Mouse (Mus musculus): ENCODE data around the gene Cacna1d. TPM values are rescaled to one million over a fixed set of nuclear protein-coding genes. Genes with fewer than 3 reads are reported as not detected.

Cacna1d gene
- total and polyA plus RNA-seq, 3 experiments, result not detected

DNA sequence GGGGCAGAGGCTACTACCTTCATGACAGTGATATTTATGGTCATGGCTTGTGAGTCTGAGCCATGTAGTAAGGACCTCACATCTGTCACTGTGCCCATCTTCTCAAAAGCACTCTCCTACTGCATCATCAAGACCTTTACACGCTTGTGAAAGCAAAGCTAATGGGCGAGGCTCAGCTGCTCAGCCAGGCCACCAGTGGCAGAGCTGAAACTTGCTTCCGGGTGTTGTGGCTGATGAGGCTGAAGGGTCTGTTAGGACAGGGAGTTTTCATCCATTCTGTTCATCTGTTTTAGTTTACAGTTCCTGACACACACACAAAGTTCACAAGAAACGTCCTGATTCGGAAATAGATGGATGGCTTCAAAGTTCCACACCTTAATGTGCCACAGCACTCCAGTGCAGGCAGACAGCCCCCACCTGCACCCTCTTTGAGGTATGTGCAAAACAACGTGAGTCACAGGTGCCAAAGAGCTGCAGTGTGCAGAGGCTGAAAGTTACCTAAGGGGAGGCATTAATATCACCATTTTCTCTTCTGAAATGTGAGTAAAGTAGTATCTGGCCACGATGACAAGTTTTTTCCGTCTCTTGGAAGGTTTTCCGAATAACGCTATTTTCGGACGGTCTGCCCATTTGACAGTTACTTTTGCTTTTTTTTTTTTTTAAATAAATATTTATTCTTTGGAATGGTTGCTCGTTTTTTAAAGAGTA, 306.7 kb downstream of the Cacna1d start:
- Histone ChIP-seq H3K27ac (ENCODE audit: control insufficient read depth, low read depth, low read length) (no peak overlapping the region), H3K27me3 (ENCODE audit: control insufficient read depth in 1 of 2, insufficient read depth in 2 of 2, low read length in 2 of 2) (peaks cover 10 to 15% of the 10 kb centered on the region in 2 experiments), H3K79me2 (ENCODE audit: control insufficient read depth, insufficient read depth, low read length, poor library complexity) (no peaks in the 10 kb centered on the region), H3K9ac (ENCODE audit: control insufficient read depth, low read depth, low read length, poor library complexity, severe bottlenecking) (no peak overlapping the region), H3K9me3 (replicated peaks; ENCODE audit: insufficient read depth, low read length) (no peaks in the 10 kb centered on the region), H3K4me1 (ENCODE audit: control insufficient read depth in 1 of 2, insufficient read depth in 2 of 2, low read length in 2 of 2) (no peaks in the 10 kb centered on the region), H3K4me3 (ENCODE audit: control insufficient read depth in 1 of 2, insufficient read depth in 1 of 2, low read depth in 2 of 2, low read length in 2 of 2) (no peak overlapping the region), H3K36me3 (ENCODE audit: control insufficient read depth in 1 of 2, insufficient read depth in 2 of 2, low read length in 2 of 2) (no peaks in the 10 kb centered on the region)
- TF ChIP-seq USF2 (IDR thresholded peaks at IDR 0.05; ENCODE audit: borderline replicate concordance in 1 of 2, insufficient read depth in 1 of 2, low read depth in 1 of 2, low read length in 2 of 2), result no peak
- no peak for TF ChIP-seq MYB (IDR thresholded peaks at IDR 0.05; ENCODE audit: low read depth, low read length)
- no peak for TF ChIP-seq POLR2AphosphoS5 (IDR thresholded peaks at IDR 0.05; ENCODE audit: borderline replicate concordance, low read depth, low read length)
- TF ChIP-seq ELF1 (IDR thresholded peaks at IDR 0.05; ENCODE audit: low read depth, low read length), result no peak
- TF ChIP-seq MAX (IDR thresholded peaks at IDR 0.05; ENCODE audit: low read length), result no peak
- no peak for TF ChIP-seq BHLHE40 (IDR thresholded peaks at IDR 0.05; ENCODE audit: borderline replicate concordance, low read depth, low read length)
- TF ChIP-seq NRF1 (IDR thresholded peaks at IDR 0.05; ENCODE audit: insufficient read depth, low read depth, low read length, poor library complexity, severe bottlenecking), result no peak
- TF ChIP-seq EP300 (IDR thresholded peaks at IDR 0.05; ENCODE audit: low read depth in 1 of 2, low read length in 2 of 2), result no peak
- TF ChIP-seq KAT2A (conservative IDR thresholded peaks at IDR 0.05; ENCODE audit: low read depth, low read length), result no peak
- no peak for TF ChIP-seq ZKSCAN1 (IDR thresholded peaks at IDR 0.05; ENCODE audit: low read depth, low read length)
- no peak for TF ChIP-seq TCF12 (IDR thresholded peaks at IDR 0.05; ENCODE audit: low read depth, low read length)
- TF ChIP-seq ZNF384 (IDR thresholded peaks at IDR 0.05; ENCODE audit: low read depth, low read length), result no peak
- TF ChIP-seq ETS1 (IDR thresholded peaks at IDR 0.05; ENCODE audit: low read depth, low read length), result no peak
- TF ChIP-seq GATA1 (IDR thresholded peaks at IDR 0.05; ENCODE audit: low read depth, low read length), result no peak
- TF ChIP-seq MYC (IDR thresholded peaks at IDR 0.05; ENCODE audit: low read depth, low read length), result no peak
- no peak for TF ChIP-seq HCFC1 (IDR thresholded peaks at IDR 0.05; ENCODE audit: low read depth, low read length)
- TF ChIP-seq NELFE (IDR thresholded peaks at IDR 0.05; ENCODE audit: low read depth, low read length), result no peak
- TF ChIP-seq ZC3H11A (IDR thresholded peaks at IDR 0.05; ENCODE audit: low read depth, low read length), result no peak
- DNase-seq (ENCODE audit: low read depth, low spot score), result no peak

DNA sequence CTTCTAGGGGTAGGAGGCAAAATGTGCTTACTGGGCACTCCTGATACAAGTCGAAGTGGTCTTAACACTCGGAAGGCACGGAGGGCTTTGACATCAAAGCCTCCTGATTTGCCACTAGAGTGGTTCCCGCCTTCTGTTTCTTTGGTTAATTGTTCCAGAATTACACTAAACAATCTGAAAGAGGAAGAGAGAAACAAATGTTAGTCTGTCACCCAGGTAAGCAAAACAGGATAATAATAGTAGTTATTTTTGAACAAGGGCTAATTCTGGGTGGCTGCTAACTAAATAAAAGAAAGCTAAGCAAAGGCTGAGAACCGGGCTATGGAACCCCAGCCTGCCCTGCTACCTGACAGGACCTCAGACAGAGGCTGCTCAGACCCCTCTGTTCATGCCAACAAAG, 307.2 kb downstream of the Cacna1d start:
- H3K27ac ChIP-seq (ENCODE audit: control insufficient read depth, low read depth, low read length), result no peak overlapping the region
- no peak for TF ChIP-seq CHD2 (IDR thresholded peaks at IDR 0.05; ENCODE audit: low read length)
- no peak for TF ChIP-seq BHLHE40 (IDR thresholded peaks at IDR 0.05; ENCODE audit: borderline replicate concordance, low read depth, low read length)
- no peak for TF ChIP-seq GABPA (IDR thresholded peaks at IDR 0.05; ENCODE audit: low read depth, low read length)
- no peak for TF ChIP-seq ZNF384 (IDR thresholded peaks at IDR 0.05; ENCODE audit: low read depth, low read length)
- TF ChIP-seq ZMIZ1 (IDR thresholded peaks at IDR 0.05; ENCODE audit: low read depth, low read length), result no peak
- no peak for TF ChIP-seq RAD21 (IDR thresholded peaks at IDR 0.05; ENCODE audit: low read depth, low read length)
- no peak for TF ChIP-seq GATA1 (IDR thresholded peaks at IDR 0.05; ENCODE audit: low read depth, low read length)
- no peak for TF ChIP-seq E2F4 (IDR thresholded peaks at IDR 0.05; ENCODE audit: borderline replicate concordance, low read depth, low read length)
- TF ChIP-seq MAZ (IDR thresholded peaks at IDR 0.05; ENCODE audit: low read depth, low read length), result no peak
- no peak for TF ChIP-seq MYC (IDR thresholded peaks at IDR 0.05; ENCODE audit: low read depth, low read length)
- no peak for TF ChIP-seq EP300 (IDR thresholded peaks at IDR 0.05; ENCODE audit: low read depth in 1 of 2, low read length in 2 of 2)
- no peak for TF ChIP-seq RCOR1 (IDR thresholded peaks at IDR 0.05; ENCODE audit: low read depth, low read length)
- no peak for TF ChIP-seq NRF1 (IDR thresholded peaks at IDR 0.05; ENCODE audit: insufficient read depth, low read depth, low read length, poor library complexity, severe bottlenecking)
- no peak for TF ChIP-seq MXI1 (IDR thresholded peaks at IDR 0.05; ENCODE audit: low read depth, low read length)
- no peak for TF ChIP-seq POLR2AphosphoS2 (IDR thresholded peaks at IDR 0.05; ENCODE audit: low read length)
- no peaks in the 10 kb centered on the region for H3K4me1 ChIP-seq (ENCODE audit: control insufficient read depth in 1 of 2, insufficient read depth in 2 of 2, low read length in 2 of 2)
- peaks cover 10 to 15% of the 10 kb centered on the region in 2 experiments for H3K27me3 ChIP-seq (ENCODE audit: control insufficient read depth in 1 of 2, insufficient read depth in 2 of 2, low read length in 2 of 2)
- no peaks in the 10 kb centered on the region for H3K9me3 ChIP-seq (replicated peaks; ENCODE audit: insufficient read depth, low read length)
- H3K36me3 ChIP-seq (ENCODE audit: control insufficient read depth in 1 of 2, insufficient read depth in 2 of 2, low read length in 2 of 2), result no peaks in the 10 kb centered on the region
- no peak for DNase-seq (ENCODE audit: low read depth, low spot score)
- no peak overlapping the region for H3K4me3 ChIP-seq (ENCODE audit: control insufficient read depth in 1 of 2, insufficient read depth in 1 of 2, low read depth in 2 of 2, low read length in 2 of 2)
- H3K79me2 ChIP-seq (ENCODE audit: control insufficient read depth, insufficient read depth, low read length, poor library complexity), result no peaks in the 10 kb centered on the region
- no peak overlapping the region for H3K9ac ChIP-seq (ENCODE audit: control insufficient read depth, low read depth, low read length, poor library complexity, severe bottlenecking)

Data from MEL (cell line).